16 mouse cellular contexts compared by ENCODE assay signal in the genomic region with DNA sequence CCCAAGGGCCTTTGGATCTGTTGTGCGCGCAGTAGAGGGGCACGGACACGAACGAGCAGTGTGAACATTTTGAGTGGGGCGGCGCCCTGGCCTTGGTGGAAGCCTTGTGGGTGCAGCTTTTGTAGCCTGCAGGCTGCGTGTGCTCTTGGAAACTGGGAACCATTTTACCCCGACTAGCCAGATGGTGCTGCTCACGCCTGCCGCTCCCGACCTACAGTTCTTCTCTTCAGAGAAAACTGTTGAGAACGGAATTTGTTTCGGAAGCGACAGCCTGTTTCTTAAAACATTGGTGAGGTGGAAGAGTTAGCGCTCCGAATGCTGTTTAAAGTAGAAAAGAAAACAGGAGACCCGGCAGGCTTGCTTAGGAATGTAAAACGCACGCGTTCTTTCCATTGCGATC. TPM values are rescaled to one million over a fixed set of nuclear protein-coding genes. Genes with fewer than 3 reads are reported as not detected.
DNase-seq lines count a peak whose midpoint lies in the region; ATAC-seq lines count a peak whose summit lies in the region.
"Had no signal": no experiment of that assay in that cellular context is flagged by ENCODE, and none has a peak within 500 bp of the region (broad histone marks: within the 10 kb centered on the region; RNA-seq: fewer than 3 reads in every experiment).

No protein-coding gene starts in this region.

- peak; percentile 70 for DNase-seq in layer of hippocampus, adult 11-12 months (ENCODE audit: low spot score)
- no peak for DNase-seq in layer of hippocampus, adult 9-10 months (ENCODE audit: low spot score)
- DNase-seq in frontal cortex, postnatal 14 days (ENCODE audit: low spot score in 2 of 2) = peak; percentile 41 to 48
- DNase-seq in left cerebral cortex, adult 9 months (ENCODE audit: low spot score in 2 of 2) = peak; percentile 45 to 78
- DNase-seq in right cerebral cortex, postnatal 4 days = peak; percentile 26
- DNase-seq in retina, embryonic 14.5 days (ENCODE audit: low spot score) = no peak
- DNase-seq in adrenal gland, adult 8-10 months = no peak
- DNase-seq: adrenal gland, postnatal 36 days; cerebellum, adult 11 months; lung, adult 18-20 months had no signal

- H3K27me3 ChIP-seq in midbrain, embryonic 15.5 days (replicated peaks) = no peaks in the 10 kb centered on the region
- H3K27me3 ChIP-seq: limb, embryonic 13.5 days had no signal

- no peak overlapping the region for H3K27ac ChIP-seq in midbrain, embryonic 15.5 days
- H3K27ac ChIP-seq: limb, embryonic 13.5 days had no signal

- no peaks in the 10 kb centered on the region for H3K9me3 ChIP-seq in midbrain, embryonic 15.5 days
- H3K9me3 ChIP-seq: limb, embryonic 13.5 days had no signal

- no peak overlapping the region for H3K4me2 ChIP-seq in midbrain, embryonic 15.5 days
- H3K4me2 ChIP-seq: limb, embryonic 13.5 days had no signal

- no peak overlapping the region for H3K4me3 ChIP-seq in midbrain, embryonic 15.5 days
- H3K4me3 ChIP-seq: limb, embryonic 13.5 days had no signal

- no peaks in the 10 kb centered on the region for H3K4me1 ChIP-seq in midbrain, embryonic 15.5 days
- H3K4me1 ChIP-seq: limb, embryonic 13.5 days had no signal

- 95% methylated on average over 22 of the region's 22 CpGs for WGBS in midbrain, embryonic 15.5 days

- ATAC-seq in midbrain, embryonic 15.5 days (replicated peaks) = no peak

- H3K9ac ChIP-seq in midbrain, embryonic 15.5 days = no peak overlapping the region
- H3K9ac ChIP-seq: limb, embryonic 13.5 days had no signal

- no peaks in the 10 kb centered on the region for H3K36me3 ChIP-seq in midbrain, embryonic 15.5 days (replicated peaks)

RNA-seq across cellular contexts. Expression of gene Cflar, which starts 25.7 kb away (rescaled TPM):
- polyA plus RNA-seq in midbrain, embryonic 15.5 days (2015; fragmentation: Nextera tagmentation; extraction: Ambion mirVana) = 15.3 and 16.1 TPM in 2 replicates
- total RNA-seq in adrenal gland, adult 8-10 months (2022) = 100 to 1,000 TPM; 108 to 144 (median 125) TPM

RNA-seq across cellular contexts. Expression of gene Als2cr12, which starts 41.2 kb away (rescaled TPM):
- polyA plus RNA-seq in midbrain, embryonic 15.5 days (2015; fragmentation: Nextera tagmentation; extraction: Ambion mirVana) = not detected in 2 replicates
- 1 to 10 TPM in 1 of 4 experiments, under 1 TPM in 3; 0.17 to 1.0 (median 0.76) TPM for total RNA-seq in adrenal gland, adult 8-10 months (2022)
- total RNA-seq: granulocyte monocyte progenitor cell, adult 5-6 weeks; midbrain, postnatal 0 days had no signal
- polyA plus RNA-seq: heart, postnatal 0 days; kidney, embryonic 16.5 days; limb, embryonic 13.5 days; midbrain, postnatal 0 days had no signal

RNA-seq across cellular contexts. Expression of gene Casp8, which starts 58.2 kb away (rescaled TPM):
- 5.3 and 5.5 TPM in 2 replicates for polyA plus RNA-seq in midbrain, embryonic 15.5 days (2015; fragmentation: Nextera tagmentation; extraction: Ambion mirVana)
- total RNA-seq in adrenal gland, adult 8-10 months (2022) = 10 to 100 TPM; 20.2 to 29.9 (median 22.8) TPM

Comparison
In these comparisons a context has a peak if more than half of its experiments do, and no peak if none do; other contexts are left out.
1. DNase-seq: peak in layer of hippocampus, adult 11-12 months (single experiment), frontal cortex, postnatal 14 days (2 of 2), left cerebral cortex, adult 9 months (2 of 2) and right cerebral cortex, postnatal 4 days (single experiment); none in layer of hippocampus, adult 9-10 months (single experiment), retina, embryonic 14.5 days (single experiment) and adrenal gland, adult 8-10 months (single experiment).